Mouse (Mus musculus): ENCODE data around the gene Nfkbiz. TPM values are rescaled to one million over a fixed set of nuclear protein-coding genes. Genes with fewer than 3 reads are reported as not detected.

Gene Nfkbiz
- 40.1 TPM for polyA plus RNA-seq (2017; shearing (Covaris generic))

GRCm38 (mm10) chr16:55838510-55839474 is at the start of gene Nfkbiz:
Gene Nfkbiz (minus strand): TSS chr16:55838899.

Other genes with a start within 250 kb of the Nfkbiz start
- 38.1 TPM for gene Nxpe3, start 56.4 kb upstream of the Nfkbiz start, polyA plus RNA-seq (2017; shearing (Covaris generic))
- 39.5 TPM for gene Cep97, start 96.0 kb upstream of the Nfkbiz start, polyA plus RNA-seq (2017; shearing (Covaris generic))
- 623 TPM for gene Rpl24, start 127.4 kb upstream of the Nfkbiz start, polyA plus RNA-seq (2017; shearing (Covaris generic))
- 24.7 TPM for gene Zbtb11, start 135.0 kb upstream of the Nfkbiz start, polyA plus RNA-seq (2017; shearing (Covaris generic))
- 127 TPM for gene Pcnp, start 190.8 kb upstream of the Nfkbiz start, polyA plus RNA-seq (2017; shearing (Covaris generic))
- gene Trmt10c, start 198.9 kb upstream of the Nfkbiz start, polyA plus RNA-seq (2017; shearing (Covaris generic)) = 44.9 TPM
- gene Senp7, start 209.4 kb upstream of the Nfkbiz start, polyA plus RNA-seq (2017; shearing (Covaris generic)) = 74.7 TPM

All from inflammation-experienced regulatory T-cells, adult 16 weeks (primary cell).